Mouse (Mus musculus) ES-E14 (cell line): ENCODE measurements around the gene 2410131K14Rik.

ENCODE experiments used
- CHD2 ChIP-seq: IDR thresholded peaks from 2 replicates; pipeline ENCODE4 v1.6.1; 2014; ENCODE audit warnings: mild to moderate bottlenecking, low read depth, low read length, inconsistent platforms
- ZC3H11A ChIP-seq: IDR thresholded peaks from 2 replicates; pipeline ENCODE4 v1.6.1; 2012; ENCODE audit warnings: low read depth, mild to moderate bottlenecking, inconsistent platforms, low read length, borderline replicate concordance
- ZNF384 ChIP-seq: IDR thresholded peaks from 2 replicates; pipeline ENCODE4 v1.6.1; 2012; ENCODE audit warnings: low read depth, low read length, inconsistent platforms

DNA sequence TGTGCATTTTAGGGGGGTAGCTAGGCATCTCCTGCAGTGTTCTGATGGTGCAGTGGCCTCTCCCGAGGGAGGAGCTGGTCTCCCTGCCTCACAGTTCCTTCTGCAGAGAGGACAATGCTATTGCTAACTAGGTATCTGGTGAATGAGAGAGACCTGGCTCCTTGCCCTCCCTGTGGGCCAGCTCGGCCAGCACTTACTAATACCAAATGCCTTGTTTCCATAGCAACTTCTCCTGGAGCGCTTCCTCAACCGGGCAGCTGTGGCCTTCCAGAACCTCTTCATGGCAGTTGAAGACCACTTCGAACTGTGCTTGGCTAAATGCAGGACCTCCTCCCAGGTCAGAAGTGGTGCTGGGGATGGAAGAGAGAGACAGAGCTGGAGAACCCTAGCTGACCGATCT is 14.1 kb downstream of the 2410131K14Rik start:
- TF ChIP-seq ZC3H11A (no peak), ZNF384 (no peak), CHD2 (no peak)
